Mouse (Mus musculus): ENCODE results near the gene Ssr1. TPM values are rescaled to one million over a fixed set of nuclear protein-coding genes. Genes with fewer than 3 reads are reported as not detected.

Gene Ssr1
- polyA plus RNA-seq, 1 experiment from 2014 or later: 78.9 TPM

DNA sequence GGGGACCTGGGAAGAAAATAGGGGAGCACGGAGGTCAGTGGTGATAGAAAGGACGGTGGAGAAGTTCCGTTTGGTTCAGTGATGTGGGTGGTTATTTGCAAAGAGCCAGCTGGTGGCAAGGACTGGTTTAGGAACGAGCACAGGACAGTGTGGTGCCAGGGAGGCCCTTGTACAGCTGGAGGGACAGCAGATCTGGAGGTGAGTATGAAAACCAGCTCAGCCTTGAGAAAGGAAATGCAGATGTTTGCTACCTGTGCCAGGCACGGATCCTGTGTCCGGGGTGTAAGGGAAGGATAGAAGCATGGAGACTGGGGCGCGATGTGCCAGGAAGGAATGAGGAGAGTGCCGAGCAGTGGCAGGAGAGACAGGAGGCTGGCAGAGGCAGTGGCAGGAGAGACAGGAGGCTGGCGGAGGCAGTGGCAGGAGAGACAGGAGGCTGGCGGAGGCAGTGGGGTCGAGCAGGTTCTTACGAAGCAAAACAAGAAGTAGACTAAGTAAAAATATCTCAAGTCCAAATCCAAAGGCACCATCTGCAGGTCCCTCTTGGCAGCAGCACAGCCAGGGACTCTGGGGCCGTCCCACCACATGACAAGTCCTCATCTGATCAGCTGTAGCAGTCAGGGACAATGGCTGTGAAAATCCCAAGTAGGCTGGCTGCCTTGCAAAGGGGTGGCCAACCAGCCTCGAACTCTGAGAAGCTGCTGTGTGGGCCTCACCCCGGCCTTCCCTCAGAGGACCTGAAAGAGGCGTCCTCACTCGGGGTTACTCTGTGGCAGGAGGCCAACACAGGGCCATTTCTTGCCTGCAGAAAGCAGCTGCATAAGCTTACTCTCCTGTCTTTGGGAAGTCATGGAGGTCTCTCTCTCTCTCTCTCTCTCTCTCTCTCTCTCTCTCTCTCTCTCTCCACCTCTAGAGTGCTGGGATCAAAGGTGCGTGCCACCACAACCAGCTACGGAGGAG is 29.6 kb downstream of the Ssr1 start:
- Histone ChIP-seq H3K9ac (peak overlapping the region; percentile 47; the same call in 1 of the 2 replicates), H3K4me3 (replicated peaks) (peak overlapping the region; percentile 59), H3K4me1 (replicated peaks) (peaks cover 63% of the 10 kb centered on the region), H3K9me3 (replicated peaks) (no peaks in the 10 kb centered on the region), H3K36me3 (replicated peaks) (no peaks in the 10 kb centered on the region), H3K27me3 (no peaks in the 10 kb centered on the region), H3K27ac (replicated peaks) (peak overlapping the region; percentile 83), H3K4me2 (peak overlapping the region; percentile 79)
- WGBS (ENCODE audit: insufficient replicate concordance): 43% methylated on average over 20 of the region's 20 CpGs
- ATAC-seq (ENCODE audit: insufficient read depth): peak; percentile 28; the same call in 1 of the 2 replicates

DNA sequence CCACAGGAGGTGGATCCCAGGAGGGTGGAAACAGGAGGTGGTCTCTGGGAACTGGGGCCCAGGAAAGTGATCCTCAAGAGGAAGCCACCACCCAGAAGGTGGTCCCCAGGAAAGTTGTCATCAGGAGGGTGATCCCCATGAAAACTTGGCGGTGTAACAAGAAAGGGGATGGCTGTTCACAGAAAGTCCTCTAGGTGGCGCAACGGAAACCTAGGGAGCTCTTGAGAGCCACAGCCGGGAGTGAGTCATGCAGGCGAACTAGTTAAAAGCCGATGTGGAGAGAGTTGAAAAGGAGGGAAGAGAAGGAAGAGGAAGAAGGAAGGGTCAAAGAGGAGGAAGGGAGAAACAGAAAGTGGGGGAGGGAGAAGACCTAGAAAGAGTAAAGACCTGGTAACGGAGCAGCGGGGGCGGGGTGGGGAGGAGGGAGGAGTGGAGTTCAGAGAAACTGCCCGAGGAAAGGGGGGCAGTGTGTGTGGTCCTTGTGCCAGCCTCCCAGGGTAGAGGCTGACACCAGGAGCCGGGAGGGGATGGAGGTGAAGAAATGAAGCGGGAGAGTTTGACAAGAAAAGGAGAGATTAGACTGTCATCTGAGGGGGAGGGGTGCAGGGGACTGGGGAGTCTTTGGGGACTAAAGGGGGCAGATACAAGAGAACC is 30.5 kb downstream of the Ssr1 start:
- no peaks in the 10 kb centered on the region for H3K27me3 ChIP-seq
- WGBS (ENCODE audit: insufficient replicate concordance): 3% methylated on average over 12 of the region's 12 CpGs
- ATAC-seq (ENCODE audit: insufficient read depth): no peak
- peaks cover 67% of the 10 kb centered on the region for H3K4me1 ChIP-seq (replicated peaks)
- peak overlapping the region; percentile 79 for H3K4me2 ChIP-seq
- no peaks in the 10 kb centered on the region for H3K36me3 ChIP-seq (replicated peaks)
- H3K27ac ChIP-seq (replicated peaks): peak overlapping the region; percentile 83
- H3K9ac ChIP-seq: peak overlapping the region; percentile 47; the same call in 1 of the 2 replicates
- H3K4me3 ChIP-seq (replicated peaks): peak overlapping the region; percentile 59
- H3K9me3 ChIP-seq (replicated peaks): no peaks in the 10 kb centered on the region

DNA sequence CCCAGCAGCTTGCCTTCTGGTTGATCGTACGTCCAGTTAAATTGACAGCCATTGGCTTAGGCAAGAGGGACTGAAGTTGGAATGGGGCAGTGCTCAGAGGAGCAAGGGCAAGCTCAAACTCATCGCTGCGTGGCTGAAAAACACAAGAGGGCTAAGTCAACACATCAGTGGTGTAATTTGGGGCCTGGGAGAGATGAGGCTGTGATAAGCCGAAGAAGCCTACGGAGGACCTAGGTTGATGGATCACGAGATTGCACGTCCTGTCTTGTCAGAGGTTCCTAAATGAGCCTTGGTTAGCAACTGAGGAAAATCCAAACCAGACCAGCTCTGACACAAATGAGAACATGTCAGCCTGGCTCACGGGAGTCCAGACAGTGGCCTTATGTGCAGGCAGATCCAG is 31.5 kb downstream of the Ssr1 start:
- 77% methylated on average over 9 of the region's 9 CpGs for WGBS (ENCODE audit: insufficient replicate concordance)
- Histone ChIP-seq H3K27me3 (no peaks in the 10 kb centered on the region), H3K4me1 (replicated peaks) (peaks cover 74% of the 10 kb centered on the region), H3K9me3 (replicated peaks) (no peaks in the 10 kb centered on the region), H3K9ac (no peak overlapping the region), H3K36me3 (replicated peaks) (no peaks in the 10 kb centered on the region), H3K4me2 (no peak overlapping the region), H3K4me3 (replicated peaks) (no peak overlapping the region), H3K27ac (replicated peaks) (no peak overlapping the region)
- ATAC-seq (ENCODE audit: insufficient read depth): no peak

DNA sequence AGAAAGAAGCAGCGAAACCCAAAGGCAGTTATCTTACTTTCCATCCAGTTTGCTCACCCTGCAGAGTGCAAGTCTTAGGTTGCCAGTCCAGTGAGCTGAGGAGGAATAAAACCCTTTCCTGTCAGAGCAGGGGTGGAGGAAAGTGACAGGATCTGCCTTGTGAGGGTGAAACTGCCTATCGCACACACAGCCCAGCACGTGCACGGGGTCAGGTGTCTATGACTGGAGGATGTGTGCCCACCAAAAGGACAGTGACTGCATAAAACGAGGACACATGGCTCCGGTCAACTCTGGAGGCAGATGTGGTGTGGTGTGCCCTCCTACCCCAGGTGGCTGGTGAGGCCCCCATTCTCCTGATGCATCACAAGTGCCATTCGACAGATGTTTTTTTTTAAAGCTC is 34.1 kb downstream of the Ssr1 start:
- peaks cover 52% of the 10 kb centered on the region for H3K4me1 ChIP-seq (replicated peaks)
- no peak overlapping the region for H3K4me3 ChIP-seq (replicated peaks)
- H3K9me3 ChIP-seq (replicated peaks): no peaks in the 10 kb centered on the region
- H3K9ac ChIP-seq: no peak overlapping the region
- H3K27me3 ChIP-seq: no peaks in the 10 kb centered on the region
- ATAC-seq (ENCODE audit: insufficient read depth): no peak
- no peaks in the 10 kb centered on the region for H3K36me3 ChIP-seq (replicated peaks)
- H3K27ac ChIP-seq (replicated peaks): no peak overlapping the region
- no peak overlapping the region for H3K4me2 ChIP-seq
- WGBS (ENCODE audit: insufficient replicate concordance): 73% methylated on average over 7 of the region's 7 CpGs

DNA sequence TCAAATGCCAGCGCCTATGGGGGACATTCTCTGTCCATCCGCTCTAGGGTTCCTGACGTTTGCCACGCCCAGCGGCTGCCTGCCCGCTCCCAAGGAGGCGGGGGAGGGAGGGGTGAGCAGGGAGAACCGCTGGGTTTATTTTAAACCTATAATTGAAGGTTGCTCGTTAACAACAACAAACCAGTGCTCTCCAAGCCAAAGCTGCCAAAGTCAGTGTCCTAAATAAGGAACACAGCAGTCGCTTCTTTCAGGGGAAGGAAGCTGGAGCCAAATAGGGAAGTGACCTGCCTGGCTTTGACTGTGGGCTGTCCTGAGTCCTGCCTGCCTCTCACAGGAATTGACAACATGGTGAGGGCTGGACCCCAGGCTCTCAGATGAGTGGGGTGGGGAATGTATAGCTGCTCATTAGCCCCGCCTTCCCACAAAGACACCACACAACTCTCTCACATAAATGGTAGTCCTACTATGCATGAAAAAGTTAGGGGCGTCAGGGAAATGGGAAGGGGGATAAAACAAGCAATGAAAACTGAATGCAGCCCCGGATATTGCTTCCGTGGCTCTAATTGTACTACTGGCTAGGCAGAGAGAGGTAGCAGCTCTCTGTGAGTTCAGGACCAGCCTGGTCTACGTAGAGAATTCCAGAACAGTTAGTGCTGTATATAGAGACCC is 34.6 kb downstream of the Ssr1 start:
- H3K36me3 ChIP-seq (replicated peaks): no peaks in the 10 kb centered on the region
- peaks cover 49% of the 10 kb centered on the region for H3K4me1 ChIP-seq (replicated peaks)
- no peak overlapping the region; the same call in 1 of the 2 replicates for H3K4me2 ChIP-seq
- no peak overlapping the region for H3K4me3 ChIP-seq (replicated peaks)
- no peaks in the 10 kb centered on the region for H3K9me3 ChIP-seq (replicated peaks)
- no peaks in the 10 kb centered on the region for H3K27me3 ChIP-seq
- H3K9ac ChIP-seq: no peak overlapping the region
- ATAC-seq (ENCODE audit: insufficient read depth): no peak
- H3K27ac ChIP-seq (replicated peaks): peak overlapping the region; percentile 64
- 61% methylated on average over 15 of the region's 15 CpGs for WGBS (ENCODE audit: insufficient replicate concordance)

DNA sequence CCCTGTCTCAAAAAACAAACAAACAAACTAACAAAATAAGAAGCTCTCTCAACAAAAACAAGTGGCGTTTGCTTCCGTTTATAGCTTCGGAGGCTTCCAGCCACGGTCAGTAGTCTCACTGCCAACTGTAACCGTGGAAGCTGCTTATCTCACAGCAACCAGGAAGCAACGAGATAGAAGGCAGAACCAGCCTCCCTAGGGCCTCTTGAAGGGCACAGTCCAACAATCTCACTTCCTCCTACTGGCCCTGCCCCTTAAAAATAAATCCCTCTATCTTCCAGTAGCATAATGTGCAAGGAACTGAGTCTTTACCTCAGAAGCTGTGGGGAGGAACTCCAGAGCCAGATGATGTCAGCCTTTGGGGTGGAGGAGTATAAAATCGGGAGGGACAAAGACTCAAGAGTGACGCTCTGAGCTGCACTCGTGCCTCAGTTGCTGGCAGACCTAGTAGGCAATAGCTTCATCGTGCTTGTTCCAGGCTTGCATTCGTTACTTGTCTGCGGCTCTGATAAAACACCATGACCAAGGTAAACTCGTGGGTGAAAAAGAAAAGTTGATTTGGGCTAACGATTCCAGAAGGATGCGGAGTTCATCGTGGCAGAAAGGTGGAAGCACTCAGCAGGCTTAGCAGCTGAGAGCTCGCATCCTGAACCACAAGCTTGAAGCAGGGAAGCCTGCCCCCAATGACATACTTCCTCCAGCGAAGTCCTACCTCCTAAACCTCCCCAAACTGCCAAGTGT is 35.3 kb downstream of the Ssr1 start:
- Histone ChIP-seq H3K4me1 (replicated peaks) (peaks cover 44% of the 10 kb centered on the region), H3K27me3 (no peaks in the 10 kb centered on the region), H3K9ac (no peak overlapping the region), H3K4me3 (replicated peaks) (no peak overlapping the region), H3K9me3 (replicated peaks) (no peaks in the 10 kb centered on the region), H3K27ac (replicated peaks) (peak overlapping the region; percentile 64), H3K36me3 (replicated peaks) (no peaks in the 10 kb centered on the region), H3K4me2 (0 out of 2 replicates have a peak overlapping the region, but pooled peaks have one; percentile 5)
- peak; percentile 66 for ATAC-seq (ENCODE audit: insufficient read depth)
- 50% methylated on average over 18 of the region's 18 CpGs for WGBS (ENCODE audit: insufficient replicate concordance)

DNA sequence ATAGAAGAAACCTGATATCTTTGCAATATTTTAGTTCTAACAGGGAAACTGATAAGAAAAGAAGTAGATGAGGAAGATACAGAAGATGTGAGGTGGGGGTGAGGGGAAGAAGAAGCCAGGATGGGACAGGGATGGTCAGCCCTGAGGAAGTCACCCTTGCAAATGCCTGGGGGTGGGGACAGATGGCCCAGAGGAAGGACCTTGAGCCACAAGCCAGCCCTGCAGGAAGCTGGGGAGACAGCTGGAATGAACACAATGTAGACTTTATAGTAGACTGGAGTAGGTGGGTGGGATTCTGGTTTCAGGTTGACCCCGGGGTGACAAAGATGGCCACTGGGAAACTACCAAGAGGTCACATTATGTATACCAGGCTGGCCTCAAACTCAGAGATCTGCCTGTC is 39.7 kb downstream of the Ssr1 start:
- no peak for ATAC-seq (ENCODE audit: insufficient read depth)
- Histone ChIP-seq H3K27me3 (no peaks in the 10 kb centered on the region), H3K9me3 (replicated peaks) (no peaks in the 10 kb centered on the region), H3K27ac (replicated peaks) (no peak overlapping the region), H3K4me2 (no peak overlapping the region), H3K36me3 (replicated peaks) (peaks cover 18% of the 10 kb centered on the region), H3K9ac (no peak overlapping the region), H3K4me3 (replicated peaks) (no peak overlapping the region), H3K4me1 (replicated peaks) (peaks cover 22% of the 10 kb centered on the region)
- WGBS (ENCODE audit: insufficient replicate concordance): 32% methylated on average over 1 of the region's 1 CpGs

DNA sequence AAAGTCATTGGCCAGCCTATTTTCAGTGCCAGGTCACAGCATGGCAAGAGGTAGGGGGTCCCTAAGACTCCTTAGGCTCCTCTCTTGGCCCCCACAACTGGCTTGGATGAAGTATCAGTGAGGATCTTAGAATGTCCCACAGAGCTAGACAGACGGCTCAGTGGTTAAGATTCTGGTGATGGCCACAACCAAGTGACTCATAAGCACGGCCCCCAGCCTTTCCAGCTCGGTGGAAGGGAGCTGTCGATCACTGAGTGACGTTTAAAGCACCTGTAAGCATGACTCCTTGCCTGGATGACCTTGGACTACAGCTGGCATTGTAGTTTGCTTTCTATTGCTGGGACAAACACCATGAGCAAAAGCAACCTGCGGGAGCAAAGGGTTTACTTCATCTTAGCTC is 41.0 kb downstream of the Ssr1 start:
- H3K4me2 ChIP-seq: no peak overlapping the region
- WGBS (ENCODE audit: insufficient replicate concordance): 63% methylated on average over 6 of the region's 6 CpGs
- peaks cover 32% of the 10 kb centered on the region for H3K36me3 ChIP-seq (replicated peaks)

DNA sequence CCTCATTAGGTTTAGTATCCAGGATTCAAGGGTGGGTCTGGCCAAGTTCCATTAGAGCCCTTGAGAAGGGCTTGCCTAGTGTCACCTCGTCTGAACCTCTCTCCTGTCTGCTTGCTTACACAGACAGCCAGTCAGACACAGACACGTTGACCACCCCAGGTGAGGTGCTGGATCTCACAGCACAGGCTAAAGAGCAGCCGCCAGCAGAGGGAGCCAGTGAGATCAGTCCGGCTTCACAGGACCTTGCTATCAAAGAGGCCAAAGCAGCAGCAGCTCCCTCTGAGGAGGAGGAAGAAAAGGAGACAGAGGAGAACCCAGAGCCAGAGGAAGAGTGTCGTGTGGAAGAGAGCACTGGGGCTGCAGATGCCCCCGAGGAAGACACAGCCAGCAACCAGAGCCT is 47.3 kb downstream of the Ssr1 start:
- Histone ChIP-seq H3K4me1 (replicated peaks) (peaks cover 21% of the 10 kb centered on the region; the same call in 1 of the 2 replicates), H3K36me3 (replicated peaks) (peaks cover 57% of the 10 kb centered on the region), H3K27ac (replicated peaks) (no peak overlapping the region), H3K9ac (no peak overlapping the region), H3K4me3 (replicated peaks) (no peak overlapping the region), H3K4me2 (no peak overlapping the region), H3K9me3 (replicated peaks) (no peaks in the 10 kb centered on the region), H3K27me3 (no peaks in the 10 kb centered on the region)
- no peak for ATAC-seq (ENCODE audit: insufficient read depth)
- WGBS (ENCODE audit: insufficient replicate concordance): 19% methylated on average over 6 of the region's 6 CpGs

More for the DNA sequence above, 41.0 kb downstream of the Ssr1 start:
- Histone ChIP-seq H3K27me3 (no peaks in the 10 kb centered on the region), H3K27ac (replicated peaks) (no peak overlapping the region), H3K4me1 (replicated peaks) (peaks cover 9% of the 10 kb centered on the region; the same call in 1 of the 2 replicates), H3K4me3 (replicated peaks) (no peak overlapping the region), H3K9ac (no peak overlapping the region), H3K9me3 (replicated peaks) (no peaks in the 10 kb centered on the region)
- no peak; the same call in 1 of the 2 replicates for ATAC-seq (ENCODE audit: insufficient read depth)

DNA sequence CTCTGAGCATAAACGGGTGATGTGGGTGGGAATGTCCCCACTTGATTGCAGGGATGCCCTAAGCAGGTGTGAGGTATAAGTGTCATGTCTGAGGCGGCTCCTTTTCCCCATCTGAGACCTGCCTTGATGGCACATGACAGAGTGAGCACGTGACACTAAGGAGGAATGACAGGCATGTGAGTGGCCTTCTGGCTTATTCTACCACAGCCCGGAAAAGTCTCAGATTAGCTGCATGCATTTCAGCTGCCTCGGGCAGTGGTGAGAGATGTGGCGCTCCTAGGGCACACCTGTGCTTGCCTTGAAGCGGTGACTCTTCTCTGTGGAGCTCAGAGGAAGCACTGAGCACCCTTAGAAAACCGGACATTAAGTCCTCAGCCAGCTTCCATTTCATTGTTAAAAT is 48.6 kb downstream of the Ssr1 start:
- ATAC-seq (ENCODE audit: insufficient read depth): no peak
- peaks cover 55% of the 10 kb centered on the region for H3K36me3 ChIP-seq (replicated peaks)

More for the DNA sequence above, 48.6 kb downstream of the Ssr1 start:
- Histone ChIP-seq H3K9me3 (replicated peaks) (no peaks in the 10 kb centered on the region), H3K4me1 (replicated peaks) (peaks cover 26% of the 10 kb centered on the region), H3K4me2 (no peak overlapping the region), H3K9ac (no peak overlapping the region), H3K27ac (replicated peaks) (no peak overlapping the region), H3K27me3 (no peaks in the 10 kb centered on the region), H3K4me3 (replicated peaks) (no peak overlapping the region)
- WGBS (ENCODE audit: insufficient replicate concordance): 71% methylated on average over 8 of the region's 8 CpGs

All from liver, embryonic 15.5 days (tissue).